ENCODE assay signal across 8 mouse cellular contexts in the genomic region with DNA sequence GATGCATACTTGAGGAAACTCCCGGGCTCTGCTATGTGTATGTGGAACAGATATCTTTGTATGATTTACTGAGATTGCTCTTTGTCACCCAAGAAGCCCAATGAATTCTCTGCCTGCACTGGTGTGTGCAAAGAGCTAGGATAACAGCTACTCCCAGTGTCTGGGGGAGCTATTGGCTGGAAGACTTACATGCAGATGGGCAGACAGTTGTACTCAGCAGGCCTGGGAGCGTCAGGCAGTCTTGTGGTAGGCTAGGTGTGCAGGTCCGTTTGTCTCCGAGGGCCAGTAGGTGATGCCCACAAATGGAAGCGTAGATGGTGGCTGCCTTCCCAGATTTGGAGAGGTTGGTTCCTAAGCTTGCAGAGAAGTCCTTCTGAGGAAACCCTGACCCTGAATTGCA. TPM values are rescaled to one million over a fixed set of nuclear protein-coding genes. Genes with fewer than 3 reads are reported as not detected.
DNase-seq lines count a peak whose midpoint lies in the region; ATAC-seq and TF ChIP-seq lines count a peak whose summit lies in the region.

No protein-coding gene starts in this region.

- no peaks in the 10 kb centered on the region for H3K9me3 ChIP-seq in kidney, postnatal 0 days (replicated peaks; ENCODE audit: low read length)
- H3K9me3 ChIP-seq in hindbrain, embryonic 15.5 days: no peaks in the 10 kb centered on the region
- H3K9me3 ChIP-seq in neural tube, embryonic 14.5 days (ENCODE audit: control insufficient read depth, low read length): no peaks in the 10 kb centered on the region

- H3K4me3 ChIP-seq in kidney, postnatal 0 days (replicated peaks; ENCODE audit: low read depth, low read length): no peak overlapping the region
- H3K4me3 ChIP-seq in hindbrain, embryonic 15.5 days: peak overlapping the region; percentile 79
- H3K4me3 ChIP-seq in neural tube, embryonic 14.5 days (ENCODE audit: low read depth, low read length): peak overlapping the region; percentile 93

- WGBS in kidney, postnatal 0 days: 67% methylated on average over 5 of the region's 5 CpGs
- 25% methylated on average over 5 of the region's 5 CpGs for WGBS in hindbrain, embryonic 15.5 days
- 51% methylated on average over 5 of the region's 5 CpGs for WGBS in neural tube, embryonic 14.5 days

- no peak for ATAC-seq in kidney, postnatal 0 days (replicated peaks; ENCODE audit: low FRiP score, low read depth)
- ATAC-seq in hindbrain, embryonic 15.5 days (ENCODE audit: low FRiP score, low read depth): no peak
- peak; percentile 16; the same call in 1 of the 2 replicates for ATAC-seq in neural tube, embryonic 14.5 days (ENCODE audit: low read depth)

- no peak overlapping the region for H3K9ac ChIP-seq in kidney, postnatal 0 days (ENCODE audit: low read depth, low read length)
- peak overlapping the region; percentile 93 for H3K9ac ChIP-seq in hindbrain, embryonic 15.5 days
- H3K9ac ChIP-seq in neural tube, embryonic 14.5 days (replicated peaks; ENCODE audit: low read depth, low read length): peak overlapping the region; percentile 95

- no peaks in the 10 kb centered on the region for H3K4me1 ChIP-seq in kidney, postnatal 0 days (replicated peaks; ENCODE audit: insufficient read depth, low read length)
- peaks cover 53% of the 10 kb centered on the region for H3K4me1 ChIP-seq in hindbrain, embryonic 15.5 days (replicated peaks)
- peaks cover 34% of the 10 kb centered on the region for H3K4me1 ChIP-seq in neural tube, embryonic 14.5 days (ENCODE audit: control insufficient read depth, insufficient read depth, low read length)

- H3K27ac ChIP-seq in kidney, postnatal 0 days: no peak overlapping the region
- peak overlapping the region; percentile 98 for H3K27ac ChIP-seq in hindbrain, embryonic 15.5 days (replicated peaks)
- H3K27ac ChIP-seq in neural tube, embryonic 14.5 days (ENCODE audit: low read depth, low read length): peak overlapping the region; percentile 95

- peak; percentile 53 for DNase-seq in kidney, postnatal 0 days (ENCODE audit: low spot score)
- no peak for DNase-seq in kidney, postnatal 10 days
- DNase-seq in cerebellum, postnatal 14 days: peak; percentile 71 to 80
- DNase-seq in urinary bladder, postnatal 36 days (ENCODE audit: low spot score in 2 of 2): no peak
- DNase-seq in adrenal gland, adult 2 months: no peak
- DNase-seq in embryo, embryonic 9.5 days (ENCODE audit: extremely low spot score): no peak

- TF ChIP-seq CTCF in kidney, postnatal 0 days (IDR thresholded peaks at IDR 0.05; ENCODE audit: low read depth): no peak

- no peaks in the 10 kb centered on the region for H3K36me3 ChIP-seq in kidney, postnatal 0 days (ENCODE audit: insufficient read depth, low read length)
- no peaks in the 10 kb centered on the region for H3K36me3 ChIP-seq in hindbrain, embryonic 15.5 days
- no peaks in the 10 kb centered on the region for H3K36me3 ChIP-seq in neural tube, embryonic 14.5 days (ENCODE audit: control insufficient read depth, insufficient read depth, low read length)

- no peak overlapping the region for H3K4me2 ChIP-seq in kidney, postnatal 0 days (ENCODE audit: low read length)
- peak overlapping the region; percentile 73 for H3K4me2 ChIP-seq in hindbrain, embryonic 15.5 days
- H3K4me2 ChIP-seq in neural tube, embryonic 14.5 days (ENCODE audit: low read depth, low read length): peak overlapping the region; percentile 68

- no peaks in the 10 kb centered on the region for H3K27me3 ChIP-seq in kidney, postnatal 0 days (ENCODE audit: insufficient read depth, low read length)
- H3K27me3 ChIP-seq in hindbrain, embryonic 15.5 days: no peaks in the 10 kb centered on the region
- no peaks in the 10 kb centered on the region; the same call in 1 of the 2 replicates for H3K27me3 ChIP-seq in neural tube, embryonic 14.5 days (ENCODE audit: control insufficient read depth, insufficient read depth, low read length)

RNA-seq across cellular contexts. Expression of a gene that starts 2.6 kb away (rescaled TPM):
- 1.2 and 2.0 TPM in 2 replicates for polyA plus RNA-seq in kidney, postnatal 0 days (2015; fragmentation: Nextera tagmentation; extraction: Ambion mirVana)
- 66.1 and 68.2 TPM in 2 replicates for polyA plus RNA-seq in hindbrain, embryonic 15.5 days (2015; fragmentation: Nextera tagmentation; extraction: Ambion mirVana)
- polyA plus RNA-seq in neural tube, embryonic 14.5 days (2014; fragmentation: Nextera tagmentation; extraction: Ambion mirVana): 93.2 and 106 TPM in 2 replicates
- total RNA-seq in adrenal gland, adult 2 months (2021): 10 to 100 TPM; 12.9 to 13.3 TPM
- polyA plus RNA-seq in adrenal gland, adult 2 months (2012; rRNA removed): 2.7 and 4.0 TPM in 2 replicates

Comparison
In these comparisons a context has a peak if more than half of its experiments do, and no peak if none do; other contexts are left out.
1. DNase-seq: peak in kidney, postnatal 0 days (single experiment) and cerebellum, postnatal 14 days (2 of 2); none in kidney, postnatal 10 days (single experiment), urinary bladder, postnatal 36 days (0 of 2), adrenal gland, adult 2 months (single experiment) and embryo, embryonic 9.5 days (single experiment).
2. RNA of a gene that starts 2.6 kb away (polyA plus RNA-seq): 93.2 to 106 TPM in neural tube, embryonic 14.5 days and 66.1 to 68.2 TPM in hindbrain, embryonic 15.5 days; 2.7 to 4.0 TPM in adrenal gland, adult 2 months and 1.2 to 2.0 TPM in kidney, postnatal 0 days; every median in the first group is over 10 times any median in the second.